Mouse (Mus musculus): ENCODE data around the gene Prkg1.
"Not testable (repeated sequence)": the region's sequence is repeated elsewhere in the genome, so short reads cannot be mapped to it uniquely, and the experiment has no call there.

Gene Prkg1

GRCm38 (mm10) chr19:31424319-31424718 lies 340.5 kb downstream of the Prkg1 start:
- no peak for DNase-seq

- DNase-seq: no peak
Observed at GRCm38 (mm10) chr19:31413571-31413970, 351.3 kb downstream of the Prkg1 start.

GRCm38 (mm10) chr19:31396096-31396495 lies 368.7 kb downstream of the Prkg1 start:
- DNase-seq: no peak

GRCm38 (mm10) chr19:31385353-31385752 lies 379.5 kb downstream of the Prkg1 start:
- DNase-seq: no peak

- peak; percentile 38 for DNase-seq
Observed at GRCm38 (mm10) chr19:31383881-31384280, 381.0 kb downstream of the Prkg1 start.

GRCm38 (mm10) chr19:31370106-31370505 lies 394.7 kb downstream of the Prkg1 start:
- no peak for DNase-seq

GRCm38 (mm10) chr19:31369116-31369515 lies 395.7 kb downstream of the Prkg1 start:
- DNase-seq: no peak

GRCm38 (mm10) chr19:31362051-31362450 lies 402.8 kb downstream of the Prkg1 start:
- no peak for DNase-seq

- peak; percentile 14 for DNase-seq
Observed at GRCm38 (mm10) chr19:31361575-31361974, 403.3 kb downstream of the Prkg1 start.

- DNase-seq: peak; percentile 71
Observed at GRCm38 (mm10) chr19:31361161-31361560, 403.7 kb downstream of the Prkg1 start.

- DNase-seq: no peak
Observed at GRCm38 (mm10) chr19:31354959-31355358, 409.9 kb downstream of the Prkg1 start.

- not testable (repeated sequence) for DNase-seq
Observed at GRCm38 (mm10) chr19:31352784-31353183, 412.0 kb downstream of the Prkg1 start.

GRCm38 (mm10) chr19:31351796-31352195 lies 413.0 kb downstream of the Prkg1 start:
- DNase-seq: no peak

GRCm38 (mm10) chr19:31342150-31342549 lies 422.7 kb downstream of the Prkg1 start:
- peak; percentile 81 for DNase-seq

GRCm38 (mm10) chr19:31340898-31341297 lies 423.9 kb downstream of the Prkg1 start:
- no peak for DNase-seq

- no peak for DNase-seq
Observed at GRCm38 (mm10) chr19:31338355-31339101, 426.3 kb downstream of the Prkg1 start.

GRCm38 (mm10) chr19:31337863-31338217 lies 427.0 kb downstream of the Prkg1 start:
- DNase-seq: no peak

- no peak for DNase-seq
Observed at GRCm38 (mm10) chr19:31337163-31337862, 427.5 kb downstream of the Prkg1 start.

GRCm38 (mm10) chr19:31336381-31336780 lies 428.5 kb downstream of the Prkg1 start:
- DNase-seq: peak; percentile 24

- DNase-seq: no peak
Observed at GRCm38 (mm10) chr19:31329893-31330292, 434.9 kb downstream of the Prkg1 start.

GRCm38 (mm10) chr19:31304760-31305159 lies 460.1 kb downstream of the Prkg1 start:
- DNase-seq: no peak

GRCm38 (mm10) chr19:31291231-31291630 lies 473.6 kb downstream of the Prkg1 start:
- no peak for DNase-seq

GRCm38 (mm10) chr19:31284581-31284980 lies 480.3 kb downstream of the Prkg1 start:
- DNase-seq: no peak

- DNase-seq: no peak
Observed at GRCm38 (mm10) chr19:31284126-31284525, 480.7 kb downstream of the Prkg1 start.

Data from lung, postnatal 14 days (tissue).